Mouse (Mus musculus) lung, embryonic 14.5 days (tissue): Measurements from ENCODE around the gene Arnt2. TPM values are rescaled to one million over a fixed set of nuclear protein-coding genes. Genes with fewer than 3 reads are reported as not detected.

Source experiments
- ATAC-seq: fragments of 200-750 bp; cut with Nextera tagmentation; 2 replicates; pipeline ENCODE4 v1.8.0; 2017; ENCODE audit warnings: mild to moderate bottlenecking, moderate TSS enrichment, moderate library complexity; ENCODE audit not compliant: insufficient read depth
- DNase-seq: peaks from one replicate; pipeline ENCODE4 v3.0.0-alpha.2; 2015
- H3K27ac ChIP-seq: fragments of 300-500 bp; sonication (generic); 2 replicates; pipeline ENCODE4 v1.5.1; 2014; ENCODE audit warnings: low read depth, mild to moderate bottlenecking, moderate library complexity
- H3K27me3 ChIP-seq: fragments of 300-500 bp; sonication (generic); 2 replicates; pipeline ENCODE4 v1.6.1; 2014; ENCODE audit warnings: low read length, control low read depth; ENCODE audit not compliant: insufficient read depth
- H3K36me3 ChIP-seq: fragments of 300-500 bp; sonication (generic); 2 replicates; pipeline ENCODE4 v1.6.1; 2014; ENCODE audit warnings: control low read depth; ENCODE audit not compliant: insufficient read depth
- H3K4me1 ChIP-seq: fragments of 300-500 bp; sonication (generic); 2 replicates; pipeline ENCODE4 v1.6.1; 2014; ENCODE audit warnings: antibody characterized with exemption, control low read depth; ENCODE audit not compliant: insufficient read depth
- H3K4me2 ChIP-seq: fragments of 300-500 bp; sonication (generic); 2 replicates; pipeline ENCODE4 v1.6.1; 2014; ENCODE audit warnings: mild to moderate bottlenecking
- H3K4me3 ChIP-seq: fragments of 300-500 bp; sonication (generic); 2 replicates; pipeline ENCODE4 v1.5.1; 2014; ENCODE audit warnings: low read depth, low read length
- H3K9ac ChIP-seq: fragments of 300-500 bp; sonication (generic); 2 replicates; pipeline ENCODE4 v1.6.1; 2014
- H3K9me3 ChIP-seq: fragments of 300-500 bp; sonication (generic); 2 replicates; pipeline ENCODE4 v1.6.1; 2016; ENCODE audit warnings: low read depth, low read length, control low read depth
- CTCF ChIP-seq: IDR thresholded peaks from 2 replicates; pipeline ENCODE4 v1.5.1; 2016; ENCODE audit warnings: antibody characterized with exemption, low read depth
- WGBS: fragments of 180-500 bp; shearing (Covaris S2); extraction: QIAGEN DNeasy Blood & Tissue Kit; methylation state at CpG from one replicate; pipeline ENCODE4 v1.1.7; 2014; 5-methylcytosine and 5-hydroxymethylcytosine counted together
- polyA plus RNA-seq: library from polyadenylated mRNA; unstranded; fragments of >200 nt; fragmentation: Nextera tagmentation; extraction: Ambion mirVana; gene quantifications from 2 replicates; pipeline ENCODE4 v1.2.1, GENCODE M21; 2014

The Arnt2 gene
- polyA plus RNA-seq, 1 experiment from 2014 or later = 14.4 TPM

DNA sequence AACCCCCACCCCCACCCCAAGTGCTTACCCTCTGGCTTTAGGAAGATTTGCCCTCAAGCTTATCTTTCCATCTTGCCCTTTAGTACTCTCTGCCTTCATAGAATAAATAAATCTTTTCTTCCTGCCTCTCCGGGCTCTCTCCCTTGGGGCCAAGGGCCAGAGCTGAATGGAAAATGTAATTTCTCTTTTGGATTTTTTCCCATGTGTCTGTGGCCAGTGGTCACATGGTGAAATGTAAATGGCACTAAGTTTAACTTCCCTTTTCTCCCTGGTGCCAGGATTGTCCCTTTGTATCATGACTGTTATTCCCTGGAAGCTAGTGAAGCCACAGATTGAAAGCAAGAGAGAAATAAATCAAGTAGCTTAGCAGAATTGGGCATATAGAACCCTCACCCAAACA, 153.7 kb downstream of the Arnt2 start:
- Histone ChIP-seq H3K9me3 (no peaks in the 10 kb centered on the region), H3K4me2 (no peak overlapping the region), H3K4me3 (no peak overlapping the region), H3K36me3 (peaks cover 2% of the 10 kb centered on the region; the same call in 1 of the 2 replicates), H3K27me3 (no peaks in the 10 kb centered on the region), H3K27ac (no peak overlapping the region), H3K4me1 (peaks cover 2% of the 10 kb centered on the region; the same call in 1 of the 2 replicates), H3K9ac (no peak overlapping the region)
- WGBS = 26% methylated on average over 1 of the region's 1 CpGs
- DNase-seq = peak; percentile 40
- no peak for ATAC-seq
- no peak for TF ChIP-seq CTCF

DNA sequence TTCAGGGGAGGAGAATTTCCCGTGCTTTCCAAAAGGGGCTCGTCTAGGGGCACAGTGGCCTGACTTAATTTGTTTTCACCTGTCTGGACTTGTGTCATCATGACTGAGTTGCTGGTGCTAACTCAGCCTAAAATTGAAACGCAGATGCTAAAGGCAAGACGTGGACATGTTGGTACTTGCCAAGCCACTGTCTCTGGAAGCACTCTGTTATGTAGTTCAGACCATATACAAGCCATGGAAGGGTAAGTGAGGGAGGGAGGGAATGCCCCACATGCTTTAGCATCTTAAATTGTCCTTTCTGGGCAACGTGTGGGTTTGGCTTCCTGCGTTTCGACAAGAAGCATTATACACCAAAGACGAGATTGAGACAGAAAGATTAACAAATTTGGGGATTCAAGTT, 155.1 kb downstream of the Arnt2 start:
- Histone ChIP-seq H3K27ac (peak overlapping the region; percentile 13), H3K4me2 (no peak overlapping the region), H3K9me3 (no peaks in the 10 kb centered on the region), H3K36me3 (0 out of 2 replicates have a peak, but pooled peaks cover 3% of the 10 kb centered on the region), H3K27me3 (no peaks in the 10 kb centered on the region), H3K9ac (no peak overlapping the region), H3K4me1 (peaks cover 2% of the 10 kb centered on the region; the same call in 1 of the 2 replicates), H3K4me3 (no peak overlapping the region)
- 58% methylated on average over 8 of the region's 8 CpGs for WGBS
- DNase-seq = peak; percentile 3
- TF ChIP-seq CTCF = no peak
- ATAC-seq = no peak

DNA sequence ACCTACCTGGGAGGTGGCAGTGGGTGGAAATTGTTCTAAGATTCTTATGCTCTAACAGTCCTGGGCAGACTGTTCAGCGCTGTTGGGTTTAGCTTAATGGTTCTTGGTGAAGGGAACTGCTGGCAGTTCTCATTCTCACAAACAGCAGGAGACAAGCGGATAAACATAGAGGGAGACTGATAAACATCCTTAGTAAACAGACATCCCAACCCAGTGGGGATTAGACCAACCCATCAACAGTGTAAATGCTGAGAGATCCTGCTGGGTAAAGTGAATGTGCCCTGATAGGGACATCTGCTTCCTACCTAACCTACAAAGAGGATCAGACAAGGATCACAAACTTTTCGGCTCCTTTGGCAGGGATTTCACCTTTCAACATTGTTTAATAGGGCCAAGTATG, 155.7 kb downstream of the Arnt2 start:
- DNase-seq (peak; percentile 72), ATAC-seq (peak; percentile 78)
- Histone ChIP-seq H3K36me3 (0 out of 2 replicates have a peak, but pooled peaks cover 3% of the 10 kb centered on the region), H3K27me3 (no peaks in the 10 kb centered on the region), H3K4me3 (no peak overlapping the region), H3K27ac (peak overlapping the region; percentile 13), H3K9ac (no peak overlapping the region), H3K4me2 (no peak overlapping the region), H3K4me1 (peaks cover 2% of the 10 kb centered on the region; the same call in 1 of the 2 replicates), H3K9me3 (no peaks in the 10 kb centered on the region)
- WGBS = 34% methylated on average over 3 of the region's 3 CpGs
- no peak for TF ChIP-seq CTCF

DNA sequence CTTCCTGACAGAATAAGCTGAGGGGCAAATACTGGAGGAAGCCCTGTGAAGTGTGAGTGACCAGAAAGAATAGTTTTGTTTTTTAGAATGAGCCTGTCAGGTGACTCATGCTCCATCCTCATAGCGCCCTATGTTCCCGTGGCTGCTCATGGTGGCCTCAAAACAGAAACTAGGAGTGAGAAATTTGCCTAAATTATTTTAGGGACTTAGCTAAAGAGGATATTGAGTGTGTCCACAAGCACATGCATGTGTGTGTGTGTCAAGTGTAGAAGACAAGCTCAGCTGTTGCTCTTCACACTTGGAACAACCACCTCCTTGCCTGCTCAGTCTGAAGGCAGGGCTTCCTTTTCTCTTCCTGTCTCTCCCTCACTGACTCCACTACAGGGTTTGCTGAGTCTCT, 158.3 kb downstream of the Arnt2 start:
- peaks cover 2% of the 10 kb centered on the region; the same call in 1 of the 2 replicates for H3K4me1 ChIP-seq
- 81% methylated on average over 2 of the region's 2 CpGs for WGBS
- H3K27me3 ChIP-seq = no peaks in the 10 kb centered on the region
- H3K9me3 ChIP-seq = no peaks in the 10 kb centered on the region
- no peak for ATAC-seq
- no peak overlapping the region for H3K9ac ChIP-seq
- H3K27ac ChIP-seq = no peak overlapping the region
- no peak for TF ChIP-seq CTCF
- 0 out of 2 replicates have a peak, but pooled peaks cover 3% of the 10 kb centered on the region for H3K36me3 ChIP-seq
- no peak overlapping the region for H3K4me2 ChIP-seq
- H3K4me3 ChIP-seq = no peak overlapping the region
- no peak for DNase-seq

DNA sequence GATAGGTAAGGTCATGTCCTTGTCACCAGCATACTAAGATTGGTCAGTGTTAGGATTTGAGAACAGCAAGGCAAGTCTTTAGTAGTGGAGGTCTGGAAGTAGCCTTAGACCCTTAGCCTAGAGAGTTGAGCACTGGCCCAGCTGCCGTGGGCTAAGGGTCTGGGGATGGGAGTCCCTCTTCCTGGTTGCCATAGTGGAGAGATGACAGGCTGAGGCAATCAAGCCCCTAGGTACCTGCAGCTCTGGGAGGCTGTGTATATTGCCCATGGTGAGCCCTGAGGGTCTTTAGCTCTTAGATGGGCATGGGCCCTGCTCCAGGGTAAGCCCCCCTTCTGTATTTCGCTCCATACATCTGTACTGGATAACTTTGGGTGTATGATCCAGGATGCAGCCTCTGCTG, 159.2 kb downstream of the Arnt2 start:
- H3K4me2 ChIP-seq = no peak overlapping the region
- no peaks in the 10 kb centered on the region for H3K9me3 ChIP-seq
- no peak overlapping the region for H3K27ac ChIP-seq
- TF ChIP-seq CTCF = no peak
- DNase-seq (no peak), ATAC-seq (no peak)
- H3K27me3 ChIP-seq = no peaks in the 10 kb centered on the region
- no peaks in the 10 kb centered on the region for H3K4me1 ChIP-seq
- H3K9ac ChIP-seq = no peak overlapping the region
- 94% methylated on average over 2 of the region's 2 CpGs for WGBS
- H3K36me3 ChIP-seq = 0 out of 2 replicates have a peak, but pooled peaks cover 3% of the 10 kb centered on the region
- no peak overlapping the region for H3K4me3 ChIP-seq

DNA sequence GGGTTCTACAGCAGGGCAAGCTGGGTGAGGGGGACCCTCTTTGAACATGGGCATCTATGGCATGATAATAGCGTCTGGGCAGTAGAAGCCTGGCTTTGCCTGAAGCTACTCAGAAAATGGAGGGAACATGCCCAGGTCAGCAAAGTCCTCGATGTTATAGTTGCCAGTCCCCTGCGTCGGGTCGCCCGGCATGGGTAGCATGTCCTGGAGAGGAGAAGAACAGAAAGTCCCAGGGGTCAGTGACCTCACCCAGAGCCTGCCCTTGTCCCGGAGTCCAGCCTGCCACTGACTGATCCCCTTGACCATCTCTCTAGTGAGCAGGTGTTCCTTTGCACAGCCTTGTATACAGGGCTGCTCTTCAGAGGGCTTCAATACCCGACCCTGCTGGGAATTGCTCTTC, 160.0 kb downstream of the Arnt2 start:
- DNase-seq (no peak), ATAC-seq (no peak)
- H3K4me1 ChIP-seq = no peaks in the 10 kb centered on the region
- H3K27me3 ChIP-seq = no peaks in the 10 kb centered on the region
- H3K9me3 ChIP-seq = no peaks in the 10 kb centered on the region
- 0 out of 2 replicates have a peak, but pooled peaks cover 3% of the 10 kb centered on the region for H3K36me3 ChIP-seq
- no peak overlapping the region for H3K9ac ChIP-seq
- no peak for TF ChIP-seq CTCF
- H3K4me2 ChIP-seq = no peak overlapping the region
- 79% methylated on average over 8 of the region's 8 CpGs for WGBS
- no peak overlapping the region for H3K27ac ChIP-seq
- no peak overlapping the region for H3K4me3 ChIP-seq

DNA sequence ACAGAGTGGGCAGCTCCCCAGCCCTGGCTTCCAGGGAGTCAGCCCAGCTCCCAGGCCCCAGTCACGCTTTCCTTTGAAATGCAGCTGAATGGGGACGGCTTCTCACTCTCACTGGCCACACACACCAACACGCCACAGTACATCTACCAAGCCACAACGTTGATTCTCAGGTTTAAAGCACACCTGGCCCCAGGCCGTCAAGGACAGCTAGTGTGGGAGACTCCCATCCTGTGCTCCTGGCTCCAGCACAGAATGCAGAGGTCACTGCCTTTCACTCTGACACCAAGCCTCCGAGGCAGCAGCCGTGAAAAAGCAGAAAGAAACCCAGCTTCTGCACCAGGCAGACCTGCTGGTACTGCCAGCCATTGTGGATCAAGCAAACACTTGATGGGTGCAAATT, 160.6 kb downstream of the Arnt2 start:
- DNase-seq (no peak), ATAC-seq (no peak)
- 0 out of 2 replicates have a peak, but pooled peaks cover 3% of the 10 kb centered on the region for H3K36me3 ChIP-seq
- H3K4me1 ChIP-seq = no peaks in the 10 kb centered on the region
- no peaks in the 10 kb centered on the region for H3K27me3 ChIP-seq
- WGBS = 44% methylated on average over 7 of the region's 7 CpGs
- H3K4me3 ChIP-seq = no peak overlapping the region
- no peak for TF ChIP-seq CTCF
- H3K27ac ChIP-seq = no peak overlapping the region
- H3K9me3 ChIP-seq = no peaks in the 10 kb centered on the region
- H3K4me2 ChIP-seq = no peak overlapping the region
- H3K9ac ChIP-seq = no peak overlapping the region
